Mouse (Mus musculus) intestine, embryonic 14.5 days (tissue): ENCODE measurements around the gene Pik3r2. TPM values are rescaled to one million over a fixed set of nuclear protein-coding genes. Genes with fewer than 3 reads are reported as not detected.

Experiments
- ATAC-seq: fragments of 200-750 bp; cut with Nextera tagmentation; replicated peaks from 2 replicates; pipeline ENCODE4 v1.8.0; 2017; ENCODE audit warnings: low read depth, moderate number of reproducible peaks, moderate TSS enrichment, moderate library complexity; ENCODE audit not compliant: low FRiP score, low TSS enrichment
- DNase-seq: peaks from one replicate; pipeline ENCODE4 v3.0.0-alpha.2; 2018; ENCODE audit warnings: low spot score
- H3K27ac ChIP-seq: fragments of 300-500 bp; sonication (generic); 2 replicates; pipeline ENCODE4 v1.5.1; 2014; ENCODE audit warnings: low read depth, mild to moderate bottlenecking, control low read depth
- H3K27me3 ChIP-seq: fragments of 300-500 bp; sonication (generic); replicated peaks from 2 replicates; pipeline ENCODE4 v1.6.1; 2014; ENCODE audit warnings: low read length, control low read depth; ENCODE audit not compliant: control insufficient read depth, insufficient read depth
- H3K36me3 ChIP-seq: fragments of 300-500 bp; sonication (generic); 2 replicates; pipeline ENCODE4 v1.6.1; 2014; ENCODE audit warnings: low read length, control low read depth; ENCODE audit not compliant: control insufficient read depth, insufficient read depth
- H3K4me1 ChIP-seq: fragments of 300-500 bp; sonication (generic); replicated peaks from 2 replicates; pipeline ENCODE4 v1.6.1; 2014; ENCODE audit warnings: low read length, control low read depth, mixed read lengths; ENCODE audit not compliant: control insufficient read depth, insufficient read depth
- H3K4me2 ChIP-seq: fragments of 300-500 bp; sonication (generic); 2 replicates; pipeline ENCODE4 v1.6.1; 2014; ENCODE audit warnings: low read length
- H3K4me3 ChIP-seq: fragments of 300-500 bp; sonication (generic); 2 replicates; pipeline ENCODE4 v1.5.1; 2014; ENCODE audit warnings: low read depth, low read length, control low read depth, mixed read lengths
- H3K9ac ChIP-seq: fragments of 300-500 bp; sonication (generic); 2 replicates; pipeline ENCODE4 v1.6.1; 2014; ENCODE audit warnings: mild to moderate bottlenecking, low read length
- H3K9me3 ChIP-seq: fragments of 300-500 bp; sonication (generic); 2 replicates; pipeline ENCODE4 v1.6.1; 2016; ENCODE audit warnings: low read length, control low read depth; ENCODE audit not compliant: control insufficient read depth
- WGBS: fragments of 180-500 bp; shearing (Covaris S2); extraction: QIAGEN DNeasy Blood & Tissue Kit; methylation state at CpG from one replicate; pipeline ENCODE4 v1.1.7; 2014; 5-methylcytosine and 5-hydroxymethylcytosine counted together
- polyA plus RNA-seq: library from polyadenylated mRNA; unstranded; fragments of >200 nt; fragmentation: Nextera tagmentation; extraction: Ambion mirVana; gene quantifications from 2 replicates; pipeline ENCODE4 v1.2.1, GENCODE M21; 2014

Pik3r2 gene
- polyA plus RNA-seq, 1 experiment from 2014 or later: 47.3 TPM

DNA sequence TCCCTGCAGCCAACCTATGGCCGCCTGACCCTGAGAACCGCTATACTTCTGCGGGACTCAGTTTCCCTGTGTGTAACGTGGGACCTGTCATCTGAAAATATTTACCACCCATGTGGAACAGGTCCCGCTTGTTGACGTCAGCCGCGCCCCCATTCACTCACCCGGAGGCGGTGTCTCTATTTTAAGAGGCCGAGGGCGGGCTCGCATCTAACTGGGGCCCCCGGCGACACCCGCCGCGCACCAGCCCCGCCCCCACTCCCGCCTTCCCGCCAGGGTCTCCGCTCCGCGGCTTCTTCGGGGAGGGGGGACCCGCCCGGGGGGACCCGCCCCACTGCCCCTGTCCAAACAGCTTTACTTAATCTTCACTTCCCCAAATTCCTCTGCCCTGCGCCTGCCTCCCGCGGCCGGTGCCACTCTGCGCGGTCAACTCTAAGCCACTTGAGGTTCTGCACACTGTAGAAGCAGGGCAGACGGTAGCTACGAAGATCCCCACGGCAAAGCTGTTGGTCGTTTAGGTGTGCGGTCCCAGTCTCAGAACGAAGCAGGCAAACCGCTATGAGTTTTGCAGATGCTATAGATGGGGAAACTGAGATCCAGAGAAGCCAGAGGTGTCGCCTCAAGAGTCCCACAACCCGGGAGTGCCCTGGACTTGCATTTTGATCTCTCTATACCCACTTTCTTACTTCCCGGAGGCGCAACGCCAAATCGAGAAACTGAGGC lies 27.4 kb upstream of the Pik3r2 start:
- DNase-seq (no peak), ATAC-seq (no peak)
- Histone ChIP-seq H3K36me3 (no peaks in the 10 kb centered on the region), H3K9ac (0 out of 2 replicates have a peak overlapping the region, but pooled peaks have one; percentile 17), H3K4me2 (peak overlapping the region; percentile 67), H3K27me3 (peaks cover 38% of the 10 kb centered on the region), H3K9me3 (no peaks in the 10 kb centered on the region), H3K4me1 (peaks cover 8% of the 10 kb centered on the region; the same call in 1 of the 2 replicates), H3K27ac (no peak overlapping the region), H3K4me3 (peak overlapping the region; percentile 41)
- WGBS: 1% methylated on average over 47 of the region's 47 CpGs

DNA sequence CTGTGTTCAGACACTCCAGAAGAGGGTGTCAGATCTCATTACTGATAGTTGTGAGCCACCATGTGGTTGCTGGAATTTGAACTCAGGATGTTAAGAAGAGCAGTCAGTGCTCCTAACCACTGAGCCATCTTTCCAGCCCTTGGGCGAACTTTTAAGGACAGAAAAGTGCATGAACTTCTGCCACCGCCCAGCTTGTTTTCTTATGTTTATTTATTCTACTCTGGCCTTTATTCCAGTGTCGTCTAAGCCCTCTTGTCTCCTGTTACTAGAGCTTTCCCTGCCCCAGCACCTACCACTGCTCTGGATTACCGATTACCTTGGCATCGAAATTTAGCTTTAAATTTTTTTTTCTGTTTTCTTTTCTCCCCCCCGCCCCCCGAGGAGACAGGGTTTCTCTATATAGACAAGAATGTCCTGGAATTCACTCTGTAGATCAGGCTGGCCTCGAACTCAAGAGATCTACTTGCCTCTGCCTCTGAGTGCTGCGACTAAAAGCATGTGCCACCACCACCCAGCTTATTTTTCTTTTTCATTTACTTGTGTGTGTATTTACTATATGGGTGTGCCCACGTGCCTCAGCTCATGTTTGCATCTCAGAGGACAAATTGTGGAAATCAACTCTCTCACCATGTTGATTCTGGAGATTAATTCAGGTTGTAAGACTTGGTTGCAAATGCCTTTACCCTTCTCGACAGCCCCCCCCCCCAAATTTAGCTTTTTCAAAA lies 26.4 kb upstream of the Pik3r2 start:
- H3K4me2 ChIP-seq: no peak overlapping the region
- no peak overlapping the region for H3K27ac ChIP-seq
- no peak overlapping the region for H3K9ac ChIP-seq
- 64% methylated on average over 11 of the region's 11 CpGs for WGBS
- ATAC-seq (no peak), DNase-seq (no peak)
- H3K4me3 ChIP-seq: no peak overlapping the region
- H3K36me3 ChIP-seq: no peaks in the 10 kb centered on the region
- no peaks in the 10 kb centered on the region for H3K9me3 ChIP-seq
- peaks cover 48% of the 10 kb centered on the region for H3K27me3 ChIP-seq
- peaks cover 8% of the 10 kb centered on the region; the same call in 1 of the 2 replicates for H3K4me1 ChIP-seq

DNA sequence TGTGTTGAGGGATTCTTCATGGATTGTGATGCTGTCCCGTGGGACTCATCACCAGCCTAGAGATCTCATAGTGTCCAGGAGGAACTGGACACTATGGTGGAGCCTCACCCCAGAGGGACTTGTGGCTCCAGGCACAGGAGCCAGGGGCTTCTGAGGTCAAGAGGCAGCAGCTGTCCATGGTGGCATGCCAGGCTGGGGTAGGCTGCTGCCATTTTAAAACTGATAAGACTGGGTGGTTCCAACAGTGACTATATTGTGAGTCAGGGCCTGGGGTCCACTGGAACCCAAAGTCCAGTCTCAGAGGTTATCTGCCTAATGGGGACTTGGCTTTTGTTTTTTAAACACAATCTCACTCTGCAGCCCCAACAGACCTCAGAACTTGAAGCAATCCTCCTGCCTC lies 25.3 kb upstream of the Pik3r2 start:
- no peak overlapping the region for H3K9ac ChIP-seq
- DNase-seq (no peak), ATAC-seq (no peak)
- H3K27ac ChIP-seq: no peak overlapping the region
- H3K4me1 ChIP-seq: peaks cover 8% of the 10 kb centered on the region; the same call in 1 of the 2 replicates
- WGBS: 65% methylated on average over 1 of the region's 1 CpGs
- H3K4me2 ChIP-seq: no peak overlapping the region
- no peaks in the 10 kb centered on the region for H3K9me3 ChIP-seq
- H3K4me3 ChIP-seq: no peak overlapping the region
- peaks cover 50% of the 10 kb centered on the region for H3K27me3 ChIP-seq
- H3K36me3 ChIP-seq: no peaks in the 10 kb centered on the region

DNA sequence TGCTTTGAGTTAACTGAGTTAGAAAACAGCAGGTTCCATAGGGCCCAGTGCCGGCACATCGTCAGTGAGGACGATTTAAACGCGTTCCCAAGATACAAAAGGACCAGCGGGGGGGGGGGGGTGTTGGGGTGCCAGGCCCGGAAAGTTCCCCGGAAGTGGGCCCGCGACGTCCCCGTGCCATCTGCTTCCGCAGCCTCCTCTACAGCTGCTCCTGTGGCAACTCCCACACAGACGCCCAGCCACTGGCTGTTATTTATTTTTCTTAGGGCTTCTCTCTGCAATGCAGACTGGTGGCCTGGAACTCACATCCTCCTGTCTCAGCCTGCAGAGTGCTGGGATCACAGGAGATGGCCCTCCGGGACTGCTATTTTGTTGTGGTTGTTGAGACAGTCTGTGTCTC lies 24.6 kb upstream of the Pik3r2 start:
- H3K4me1 ChIP-seq: peaks cover 8% of the 10 kb centered on the region; the same call in 1 of the 2 replicates
- no peak overlapping the region for H3K9ac ChIP-seq
- no peak overlapping the region for H3K4me3 ChIP-seq
- no peaks in the 10 kb centered on the region for H3K36me3 ChIP-seq
- 28% methylated on average over 15 of the region's 15 CpGs for WGBS
- no peak for DNase-seq
- peaks cover 50% of the 10 kb centered on the region for H3K27me3 ChIP-seq
- no peak overlapping the region for H3K27ac ChIP-seq
- H3K9me3 ChIP-seq: no peaks in the 10 kb centered on the region
- no peak for ATAC-seq
- no peak overlapping the region for H3K4me2 ChIP-seq

DNA sequence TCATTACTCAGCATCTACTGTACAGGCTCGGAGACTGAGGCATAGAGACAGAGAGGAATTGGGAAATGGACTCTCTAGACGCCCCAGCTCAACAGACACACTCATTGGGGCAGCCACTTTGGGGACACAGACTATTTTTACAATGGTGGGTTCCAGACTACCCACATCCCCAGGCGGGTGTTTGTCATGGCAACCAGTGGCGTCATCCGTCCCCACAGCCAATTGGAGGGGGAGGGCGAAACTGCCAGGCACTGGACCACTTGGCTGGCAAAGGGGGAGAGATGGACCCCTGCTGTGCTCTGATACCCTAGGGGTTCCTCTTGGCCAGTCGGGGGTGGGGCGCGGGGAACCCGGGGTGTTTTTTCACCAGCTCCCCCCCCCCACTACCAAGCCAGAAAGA lies 24.1 kb upstream of the Pik3r2 start:
- Histone ChIP-seq H3K4me1 (peaks cover 8% of the 10 kb centered on the region; the same call in 1 of the 2 replicates), H3K4me3 (no peak overlapping the region), H3K36me3 (no peaks in the 10 kb centered on the region), H3K9me3 (no peaks in the 10 kb centered on the region), H3K4me2 (no peak overlapping the region), H3K9ac (no peak overlapping the region), H3K27ac (no peak overlapping the region), H3K27me3 (peaks cover 50% of the 10 kb centered on the region)
- DNase-seq: no peak
- no peak for ATAC-seq
- 50% methylated on average over 10 of the region's 10 CpGs for WGBS

DNA sequence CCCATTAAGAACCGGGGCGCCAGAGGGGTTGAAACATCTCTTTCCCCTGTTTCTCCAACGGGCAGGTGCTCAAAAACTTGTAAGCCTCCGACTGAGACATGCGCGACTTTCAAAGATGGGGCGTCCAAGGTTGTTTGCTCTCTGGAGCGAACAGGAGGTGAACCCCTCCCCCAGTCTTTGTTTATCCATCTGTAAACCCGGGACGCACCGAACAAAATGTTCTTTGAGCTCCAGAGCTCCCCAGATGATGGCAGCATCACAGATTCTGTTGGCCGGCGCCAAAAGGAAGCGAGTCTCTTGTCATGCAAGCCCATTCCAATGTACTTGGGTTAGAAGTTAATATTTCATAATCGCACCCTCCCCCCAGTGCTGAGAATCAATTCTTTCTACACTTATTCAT lies 21.8 kb upstream of the Pik3r2 start:
- no peak overlapping the region for H3K27ac ChIP-seq
- no peaks in the 10 kb centered on the region for H3K9me3 ChIP-seq
- no peaks in the 10 kb centered on the region for H3K36me3 ChIP-seq
- H3K9ac ChIP-seq: no peak overlapping the region
- H3K4me3 ChIP-seq: peak overlapping the region; percentile 46; the same call in 1 of the 2 replicates
- WGBS: 11% methylated on average over 15 of the region's 15 CpGs
- no peak for DNase-seq
- peaks cover 41% of the 10 kb centered on the region for H3K27me3 ChIP-seq
- peak overlapping the region; percentile 90 for H3K4me2 ChIP-seq
- no peak for ATAC-seq
- peaks cover under 1% of the 10 kb centered on the region; the same call in 1 of the 2 replicates for H3K4me1 ChIP-seq

DNA sequence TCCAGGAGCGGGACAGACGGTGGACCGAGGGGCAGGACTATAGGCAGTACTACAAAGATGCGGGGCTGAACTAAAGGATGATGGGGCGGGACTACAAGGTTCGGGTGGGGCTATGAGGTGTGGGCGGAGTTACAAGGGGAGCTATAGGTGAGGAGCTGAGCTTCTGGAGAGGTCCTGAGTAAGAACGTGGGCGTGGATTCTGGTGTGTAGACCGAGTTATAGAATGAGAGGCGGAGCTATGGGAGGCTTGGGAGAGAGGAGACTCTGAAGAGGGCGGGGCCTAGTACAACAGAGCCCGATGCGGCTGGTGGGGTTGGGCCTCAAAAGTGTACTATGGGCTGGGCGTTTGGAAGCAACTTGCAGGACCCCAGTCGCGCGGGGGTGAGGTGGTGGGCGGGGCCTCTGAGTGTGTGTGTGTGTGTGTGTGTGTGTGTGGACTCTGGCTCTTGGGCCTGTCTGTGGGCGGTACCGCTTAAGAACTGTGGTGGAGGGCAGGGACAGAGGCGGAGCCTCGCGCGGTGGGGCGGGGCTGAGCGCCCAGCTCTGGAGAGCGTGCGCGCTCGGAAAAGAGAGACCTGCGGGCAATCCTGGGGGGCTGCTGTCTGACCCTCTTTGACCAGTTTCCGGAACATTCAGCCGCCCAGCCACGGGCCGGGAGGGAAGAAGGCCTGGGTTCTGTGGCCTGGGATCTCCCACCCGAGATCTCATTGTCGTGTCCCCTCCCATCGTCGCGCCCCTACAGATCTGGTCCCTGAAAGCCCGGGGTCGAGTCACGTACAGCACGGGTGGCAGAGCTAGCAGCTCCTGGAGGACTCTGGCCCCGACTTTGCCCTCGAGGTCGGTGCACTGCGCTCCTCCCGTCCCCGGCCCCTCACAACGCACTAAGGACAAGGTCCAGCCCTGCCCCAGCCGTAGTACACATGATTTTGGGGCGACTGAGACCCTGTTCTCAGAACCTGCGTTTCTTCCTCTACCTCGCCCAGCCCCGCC lies 20.9 kb upstream of the Pik3r2 start:
- peaks cover 7% of the 10 kb centered on the region; the same call in 1 of the 2 replicates for H3K4me1 ChIP-seq
- peak overlapping the region; percentile 53 for H3K9ac ChIP-seq
- no peaks in the 10 kb centered on the region for H3K9me3 ChIP-seq
- peak overlapping the region; percentile 40; the same call in 1 of the 2 replicates for H3K27ac ChIP-seq
- H3K4me3 ChIP-seq: peak overlapping the region; percentile 46
- peaks cover 34% of the 10 kb centered on the region for H3K27me3 ChIP-seq
- H3K4me2 ChIP-seq: peak overlapping the region; percentile 90
- peak; percentile 96 for DNase-seq
- no peaks in the 10 kb centered on the region for H3K36me3 ChIP-seq
- ATAC-seq: peak; percentile 87
- under 1% methylated on average over 57 of the region's 57 CpGs for WGBS
